Mouse (Mus musculus) testis, postnatal 10 days (tissue): ENCODE results near the gene Ralgps1.
"Not testable (repeated sequence)": the region's sequence is repeated elsewhere in the genome, so short reads cannot be mapped to it uniquely, and the experiment has no call there.

ENCODE experiments used
- DNase-seq: peaks from one replicate; pipeline ENCODE4 v3.0.0; 2021; ENCODE audit warnings: low spot score

Gene Ralgps1

GRCm38 (mm10) chr2:33131500-33132092, 239.7 kb downstream of the Ralgps1 start, which contains the start of gene Garnl3:
Garnl3 (minus strand) TSS chr2:33131654.
- DNase-seq = peak; percentile 89

- peak; percentile 100 for DNase-seq
These were observed 240.5 kb downstream of the Ralgps1 start for GRCm38 (mm10) chr2:33130526-33131483.

GRCm38 (mm10) chr2:33130141-33130525, 241.2 kb downstream of the Ralgps1 start:
- no peak for DNase-seq

GRCm38 (mm10) chr2:33129696-33130095, 241.6 kb downstream of the Ralgps1 start:
- peak; percentile 69 for DNase-seq

- no peak for DNase-seq
These were observed 242.3 kb downstream of the Ralgps1 start for GRCm38 (mm10) chr2:33129005-33129404.

- no peak for DNase-seq
These were observed 244.0 kb downstream of the Ralgps1 start for GRCm38 (mm10) chr2:33127271-33127670.

- DNase-seq = no peak
These were observed 248.4 kb downstream of the Ralgps1 start for GRCm38 (mm10) chr2:33122856-33123255.

- no peak for DNase-seq
These were observed 270.8 kb downstream of the Ralgps1 start for GRCm38 (mm10) chr2:33100536-33100935.

- not testable (repeated sequence) for DNase-seq
These were observed 274.0 kb downstream of the Ralgps1 start for GRCm38 (mm10) chr2:33097326-33097725.

GRCm38 (mm10) chr2:33095221-33095671, 276.0 kb downstream of the Ralgps1 start:
- no peak for DNase-seq

- no peak for DNase-seq
These were observed 280.4 kb downstream of the Ralgps1 start for GRCm38 (mm10) chr2:33090620-33091520.

- not testable (repeated sequence) for DNase-seq
These were observed 281.3 kb downstream of the Ralgps1 start for GRCm38 (mm10) chr2:33090033-33090400.

GRCm38 (mm10) chr2:33089356-33090032, 281.8 kb downstream of the Ralgps1 start:
- DNase-seq = no peak

GRCm38 (mm10) chr2:33086671-33087363, 284.5 kb downstream of the Ralgps1 start:
- no peak for DNase-seq

GRCm38 (mm10) chr2:33086016-33086596, 285.2 kb downstream of the Ralgps1 start:
- DNase-seq = no peak

- DNase-seq = no peak
These were observed 287.1 kb downstream of the Ralgps1 start for GRCm38 (mm10) chr2:33084221-33084620.
